Mouse (Mus musculus): Measurements from ENCODE around the gene Pnpla6.
"Not testable (repeated sequence)": the region's sequence is repeated elsewhere in the genome, so short reads cannot be mapped to it uniquely, and the experiment has no call there.

Gene Pnpla6

DNA sequence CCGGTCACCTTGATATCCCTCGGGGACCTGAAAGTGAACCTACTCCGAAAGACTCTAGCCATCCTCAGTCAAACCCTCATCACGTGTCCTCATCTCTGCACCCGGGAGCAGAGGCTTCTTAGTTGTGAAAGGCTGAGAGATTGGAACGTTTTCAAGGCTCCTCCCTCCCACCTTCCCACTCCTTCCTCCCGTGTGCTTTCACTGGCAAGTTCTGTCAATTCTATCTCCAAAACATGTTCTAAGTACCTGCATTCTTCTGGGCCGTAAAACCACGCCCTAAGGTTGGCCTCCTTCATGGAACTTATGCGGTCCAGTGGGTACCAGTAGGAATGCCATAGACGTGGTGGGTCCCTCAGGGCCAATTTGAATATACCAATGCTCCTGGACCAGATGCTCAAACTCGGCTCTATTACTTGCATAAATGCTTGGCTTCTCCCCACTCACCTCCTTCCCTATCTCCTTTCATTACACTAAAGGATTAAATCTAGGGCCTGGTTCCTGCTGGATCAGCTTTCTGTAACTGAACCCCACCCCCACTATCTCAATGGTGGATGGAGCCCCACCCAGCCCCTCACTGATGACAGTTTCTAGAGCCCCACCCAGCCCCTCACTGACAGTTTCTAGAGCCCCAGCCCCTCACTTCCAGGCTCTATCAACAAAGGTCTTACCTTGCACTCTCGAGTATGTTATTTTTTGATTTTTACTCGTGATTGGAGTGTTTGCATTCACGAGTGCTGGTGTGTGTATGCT is 61.2 kb downstream of the Pnpla6 start:
- no peak for DNase-seq (ENCODE audit: low spot score)

DNA sequence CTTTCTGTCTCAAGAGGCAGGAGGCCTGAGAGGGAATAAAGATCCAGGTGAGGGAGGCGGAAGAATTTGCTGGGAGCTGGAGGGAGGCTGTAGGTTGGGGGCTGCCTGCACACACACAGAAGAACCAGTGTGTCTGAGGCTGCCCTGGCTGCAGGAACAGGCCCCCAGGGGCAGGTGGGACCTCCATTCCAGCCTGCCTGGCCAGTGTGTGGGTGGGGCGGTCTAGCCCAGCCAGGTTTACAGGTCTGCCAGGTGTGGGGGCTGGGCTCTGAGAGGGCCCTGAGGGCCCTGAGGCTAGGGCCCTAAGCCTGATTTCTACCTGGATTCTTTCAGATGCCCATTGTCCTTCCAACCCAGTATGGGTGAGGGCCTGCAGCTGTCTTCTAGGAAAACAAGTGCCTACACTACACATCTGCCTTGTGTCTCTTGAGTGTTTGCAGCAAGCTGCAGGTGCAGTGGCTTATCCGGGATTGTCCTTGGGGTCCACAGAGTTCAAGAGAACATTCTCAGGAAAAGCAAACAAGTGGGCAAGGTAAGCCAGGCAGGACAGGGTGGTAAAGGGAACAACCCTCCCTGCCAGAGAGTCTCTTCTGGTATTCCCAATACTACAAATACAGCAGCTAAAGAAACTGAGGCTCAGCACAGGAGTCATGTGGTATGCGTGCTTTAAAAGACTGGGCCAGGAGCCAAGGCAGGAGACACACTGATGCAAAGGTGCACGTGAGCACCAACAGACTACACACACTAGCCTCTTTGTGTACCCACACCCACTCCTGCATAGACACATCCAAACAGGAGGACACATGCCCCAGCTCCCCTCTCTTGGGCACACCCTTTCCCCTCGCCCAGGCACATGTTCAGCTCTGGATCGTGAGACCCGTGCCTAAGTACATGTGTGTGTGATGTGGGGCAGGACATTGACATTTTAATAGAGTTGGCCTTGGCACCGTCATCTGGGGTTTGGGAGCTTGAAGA is 64.5 kb downstream of the Pnpla6 start:
- no peak for DNase-seq (ENCODE audit: low spot score)

DNA sequence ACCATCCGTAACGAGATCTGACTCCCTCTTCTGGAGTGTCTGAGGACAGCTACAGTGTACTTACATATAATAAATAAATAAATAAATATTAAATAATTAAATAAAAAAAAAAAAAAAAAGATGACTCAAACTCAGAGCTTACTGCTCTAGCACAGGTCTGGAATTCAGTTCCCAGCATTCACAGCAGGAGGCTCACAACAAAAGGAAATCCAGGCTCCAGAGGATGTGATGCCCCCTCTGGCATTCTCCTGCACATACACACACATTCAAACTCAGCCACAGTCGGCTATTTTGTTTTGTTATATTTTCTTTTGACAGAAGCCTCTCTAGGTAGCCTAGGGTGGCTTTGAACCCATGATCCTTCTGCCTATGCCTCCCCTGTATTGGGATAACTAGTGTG is 66.8 kb downstream of the Pnpla6 start:
- not testable (repeated sequence) for DNase-seq (ENCODE audit: low spot score)

DNA sequence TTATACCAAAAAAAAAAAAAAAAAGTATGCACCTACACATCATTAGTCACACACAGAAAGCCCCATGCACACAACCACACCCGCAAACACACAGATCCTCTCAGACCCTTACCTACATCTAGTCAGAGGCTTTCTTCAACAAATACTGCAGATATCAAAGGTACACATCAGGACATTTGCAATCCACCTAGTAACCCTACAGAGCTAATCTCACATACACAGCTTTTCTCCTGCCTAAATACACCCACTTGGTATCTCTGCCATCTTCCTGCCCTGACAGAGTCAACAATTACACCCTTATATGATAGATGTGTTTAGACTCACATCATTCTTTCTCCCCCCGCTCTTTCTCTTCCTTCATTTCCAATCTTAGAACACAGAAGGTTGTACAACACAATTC is 71.3 kb downstream of the Pnpla6 start:
- no peak for DNase-seq (ENCODE audit: low spot score)

DNA sequence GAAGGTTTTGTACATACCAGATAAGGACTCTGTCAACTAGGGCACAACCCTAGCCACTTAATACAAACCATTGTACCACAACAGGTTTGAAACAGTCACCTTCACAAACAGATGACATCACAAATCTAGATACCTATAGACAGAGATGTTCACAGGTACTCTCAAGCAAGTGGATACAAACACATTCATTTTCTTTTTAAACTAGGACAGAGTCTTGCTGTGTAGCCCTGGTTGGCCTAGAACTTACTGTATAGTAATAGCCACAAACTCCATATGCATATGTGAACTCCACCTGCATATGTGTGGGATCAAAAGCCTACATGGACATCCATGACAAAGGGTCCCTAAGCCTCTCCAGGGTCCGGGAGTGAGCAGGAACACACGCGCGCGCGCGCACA is 71.8 kb downstream of the Pnpla6 start, which contains the start of gene Camsap3:
Gene Camsap3 (plus strand): TSS at position 301 of the 398 bp plus-strand sequence.
- DNase-seq (ENCODE audit: low spot score), result no peak

DNA sequence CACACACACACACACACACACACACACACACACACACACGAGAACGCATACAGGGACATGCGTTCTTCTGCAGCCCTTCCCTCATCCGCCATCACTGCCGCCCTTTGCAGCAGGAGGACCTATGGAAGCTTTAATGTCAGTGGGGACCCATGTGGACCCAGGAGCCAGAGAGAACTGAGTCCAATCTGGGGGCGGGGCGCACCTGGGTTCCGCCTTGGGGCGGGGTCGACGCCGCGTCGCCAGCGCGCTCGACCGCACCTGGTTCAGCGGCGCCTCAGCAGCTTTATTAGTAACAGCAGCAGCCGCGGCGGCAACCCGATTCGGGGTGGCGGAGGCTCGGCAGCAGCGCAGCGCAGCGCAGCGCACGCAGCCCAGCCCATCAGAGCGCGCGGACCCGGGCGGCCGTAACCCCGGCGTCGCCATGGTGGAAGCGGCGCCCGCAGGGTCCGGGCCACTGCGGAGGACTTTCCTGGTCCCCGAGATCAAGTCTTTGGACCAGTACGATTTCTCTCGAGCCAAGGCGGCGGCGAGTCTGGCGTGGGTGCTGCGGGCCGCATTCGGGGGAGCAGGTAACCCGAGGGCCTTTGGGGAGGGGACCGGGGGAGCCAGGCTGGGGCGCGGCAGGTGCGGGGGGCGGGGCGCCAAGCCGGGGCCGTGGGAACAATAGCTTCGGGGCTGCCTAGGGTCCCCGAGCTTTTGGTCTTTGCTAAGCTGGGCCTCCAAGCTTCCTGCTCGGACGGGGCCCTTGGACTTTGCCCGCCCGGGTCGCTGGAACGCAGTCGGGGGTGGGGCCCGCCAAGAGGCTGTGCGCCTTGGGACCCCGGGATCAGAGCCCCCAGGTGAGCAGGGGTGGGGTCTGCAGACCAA is 72.4 kb downstream of the Pnpla6 start:
- peak; percentile 22 for DNase-seq (ENCODE audit: low spot score)

DNA sequence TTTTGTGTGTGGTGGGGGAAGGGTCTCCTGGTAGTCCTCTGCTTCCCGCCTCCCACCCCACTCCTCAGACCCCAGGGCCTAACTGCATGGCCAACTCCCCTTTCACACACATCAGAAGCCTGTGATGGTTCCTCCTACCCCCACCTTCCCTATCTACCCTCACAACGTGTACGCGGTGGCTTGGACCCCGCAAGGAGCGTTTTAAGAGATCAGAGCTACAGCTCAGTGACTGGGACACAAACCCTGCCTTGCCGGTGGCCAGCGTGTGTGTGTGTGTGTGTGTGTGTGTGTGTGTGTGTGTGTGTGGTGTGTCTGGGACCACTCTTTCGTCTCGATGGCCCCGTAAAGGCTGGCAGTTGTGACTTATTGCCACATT is 73.1 kb downstream of the Pnpla6 start:
- no peak for DNase-seq (ENCODE audit: low spot score)

DNA sequence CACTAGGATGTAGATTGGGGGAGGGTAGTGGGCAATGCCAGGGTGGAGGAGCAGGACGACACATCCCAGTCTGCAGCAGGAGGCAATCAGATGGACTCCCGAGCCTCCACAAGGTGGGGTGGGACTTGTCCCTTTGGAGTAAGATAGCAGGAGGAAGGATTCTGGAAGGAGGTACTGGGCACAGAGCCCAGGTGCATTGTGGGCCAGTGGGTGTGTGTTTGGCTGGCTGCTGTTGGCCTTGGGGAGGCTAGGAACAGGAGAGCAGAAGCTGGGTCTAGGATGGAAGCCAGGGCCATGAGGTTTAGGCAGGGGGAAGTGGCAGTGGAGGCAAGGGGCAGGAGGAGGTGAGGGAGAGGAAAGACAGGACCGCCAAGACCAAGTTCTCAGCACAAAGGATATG is 78.3 kb downstream of the Pnpla6 start:
- no peak for DNase-seq (ENCODE audit: low spot score)
